ENCODE assay signal across 9 mouse cellular contexts in the genomic region with DNA sequence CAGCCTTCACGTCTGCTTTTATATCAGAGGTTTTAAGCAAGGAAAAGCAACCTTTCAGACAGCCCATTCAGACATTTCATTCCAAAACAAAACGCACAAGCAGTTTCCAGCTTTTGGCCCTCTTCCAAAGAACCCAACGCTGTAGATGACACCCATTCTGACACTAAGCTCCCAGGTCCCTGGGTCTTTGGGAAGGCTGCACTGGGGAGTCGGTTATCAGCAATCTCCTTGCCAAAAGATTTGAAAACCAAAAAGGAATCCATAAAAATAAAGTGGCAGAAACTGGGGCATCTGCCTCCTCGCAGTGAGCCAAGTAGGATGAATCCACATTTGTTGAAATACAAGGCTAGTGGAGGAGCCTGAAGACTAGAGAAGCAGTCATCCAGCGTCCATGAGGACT. TPM values are rescaled to one million over a fixed set of nuclear protein-coding genes. Genes with fewer than 3 reads are reported as not detected.
DNase-seq lines count a peak whose midpoint lies in the region; ATAC-seq lines count a peak whose summit lies in the region.
"Had no signal": no experiment of that assay in that cellular context is flagged by ENCODE, and none has a peak within 500 bp of the region (broad histone marks: within the 10 kb centered on the region; RNA-seq: fewer than 3 reads in every experiment).

No protein-coding gene starts in this region.

- H3K4me3 ChIP-seq in heart, embryonic 12.5 days: no peak overlapping the region
- no peak overlapping the region for H3K4me3 ChIP-seq in neural tube, embryonic 15.5 days (replicated peaks)
- H3K4me3 ChIP-seq in liver, embryonic 12.5 days: no peak overlapping the region

- H3K36me3 ChIP-seq in heart, embryonic 12.5 days: peaks cover 8% of the 10 kb centered on the region; the same call in 1 of the 2 replicates
- H3K36me3 ChIP-seq in neural tube, embryonic 15.5 days: no peaks in the 10 kb centered on the region
- no peaks in the 10 kb centered on the region for H3K36me3 ChIP-seq in liver, embryonic 12.5 days

- 0 out of 2 replicates have a peak overlapping the region, but pooled peaks have one; percentile 44 for H3K9ac ChIP-seq in heart, embryonic 12.5 days
- H3K9ac ChIP-seq in neural tube, embryonic 15.5 days (replicated peaks): no peak overlapping the region
- no peak overlapping the region for H3K9ac ChIP-seq in liver, embryonic 12.5 days

- no peak overlapping the region for H3K4me2 ChIP-seq in heart, embryonic 12.5 days
- no peak overlapping the region for H3K4me2 ChIP-seq in neural tube, embryonic 15.5 days
- H3K4me2 ChIP-seq in liver, embryonic 12.5 days: no peak overlapping the region

- no peaks in the 10 kb centered on the region for H3K9me3 ChIP-seq in heart, embryonic 12.5 days (replicated peaks)
- H3K9me3 ChIP-seq in neural tube, embryonic 15.5 days (replicated peaks): no peaks in the 10 kb centered on the region
- H3K9me3 ChIP-seq in liver, embryonic 12.5 days (replicated peaks): no peaks in the 10 kb centered on the region

- no peak overlapping the region; the same call in 1 of the 2 replicates for H3K27ac ChIP-seq in heart, embryonic 12.5 days (ENCODE audit: poor library complexity, severe bottlenecking)
- H3K27ac ChIP-seq in neural tube, embryonic 15.5 days (replicated peaks): peak overlapping the region; percentile 33; the same call in 1 of the 2 replicates
- no peak overlapping the region for H3K27ac ChIP-seq in liver, embryonic 12.5 days

- H3K27me3 ChIP-seq in heart, embryonic 12.5 days (replicated peaks): no peaks in the 10 kb centered on the region
- no peaks in the 10 kb centered on the region for H3K27me3 ChIP-seq in neural tube, embryonic 15.5 days (replicated peaks)
- H3K27me3 ChIP-seq in liver, embryonic 12.5 days (replicated peaks): no peaks in the 10 kb centered on the region

- H3K4me1 ChIP-seq in heart, embryonic 12.5 days (replicated peaks): peaks cover 38% of the 10 kb centered on the region
- H3K4me1 ChIP-seq in neural tube, embryonic 15.5 days: peaks cover 23% of the 10 kb centered on the region
- H3K4me1 ChIP-seq in liver, embryonic 12.5 days: no peaks in the 10 kb centered on the region

- 51% methylated on average over 6 of the region's 6 CpGs for WGBS in heart, embryonic 12.5 days
- WGBS in neural tube, embryonic 15.5 days: 59% methylated on average over 6 of the region's 6 CpGs
- WGBS in liver, embryonic 12.5 days (ENCODE audit: insufficient replicate concordance): 65% methylated on average over 6 of the region's 6 CpGs

- intact Hi-C loops in heart, postnatal 25 days (cut with DNase I): no loop called here

- no peak for ATAC-seq in heart, embryonic 12.5 days (ENCODE audit: insufficient number of reproducible peaks, low FRiP score)
- no peak for ATAC-seq in neural tube, embryonic 15.5 days (ENCODE audit: low FRiP score)
- ATAC-seq in liver, embryonic 12.5 days: no peak
- ATAC-seq: hindbrain, embryonic 16.5 days had no signal

- DNase-seq in adrenal gland, postnatal 10 days: peak; percentile 35
- DNase-seq in adrenal gland, postnatal 25 days: no peak
- no peak for DNase-seq in heart, postnatal 25 days (ENCODE audit: low spot score)
- no peak for DNase-seq in neural tube, embryonic 10.5 days (ENCODE audit: extremely low spot score, low spot score)
- peak; percentile 10 for DNase-seq in skeletal muscle tissue, adult 2 months (ENCODE audit: low read depth, low spot score)

RNA-seq across cellular contexts. Expression of gene Osbpl3, which starts 41.5 kb away (rescaled TPM):
- total RNA-seq in adrenal gland, postnatal 10 days (2021): 10 to 100 TPM; 26.2 to 37.8 TPM
- total RNA-seq in adrenal gland, postnatal 25 days (2021): 58.9 and 64.9 TPM in 2 replicates
- 15.5 and 18.5 TPM in 2 replicates for polyA plus RNA-seq in heart, embryonic 12.5 days (2016; fragmentation: Nextera tagmentation; extraction: Ambion mirVana)
- total RNA-seq in heart, postnatal 25 days (2021): 10 to 100 TPM; 26.1 to 33.5 TPM
- 6.2 and 6.8 TPM in 2 replicates for polyA plus RNA-seq in neural tube, embryonic 15.5 days (2015; fragmentation: Nextera tagmentation; extraction: Ambion mirVana)
- polyA plus RNA-seq in liver, embryonic 12.5 days (2016; fragmentation: Nextera tagmentation; extraction: Ambion mirVana): 1.4 and 2.6 TPM in 2 replicates

Comparison
In these comparisons a context has a peak if more than half of its experiments do, and no peak if none do; other contexts are left out.
1. DNase-seq: peak in adrenal gland, postnatal 10 days (single experiment) and skeletal muscle tissue, adult 2 months (single experiment); none in adrenal gland, postnatal 25 days (single experiment), heart, postnatal 25 days (single experiment) and neural tube, embryonic 10.5 days (single experiment).